Mouse (Mus musculus): ENCODE measurements around the gene Zkscan1. TPM values are rescaled to one million over a fixed set of nuclear protein-coding genes. Genes with fewer than 3 reads are reported as not detected.
"Not testable (repeated sequence)": the region's sequence is repeated elsewhere in the genome, so short reads cannot be mapped to it uniquely, and the experiment has no call there.

Gene Zkscan1
- 24.5 and 26.3 TPM in 2 replicates for polyA plus RNA-seq (2016; fragmentation: Nextera tagmentation; extraction: Ambion mirVana)

DNA sequence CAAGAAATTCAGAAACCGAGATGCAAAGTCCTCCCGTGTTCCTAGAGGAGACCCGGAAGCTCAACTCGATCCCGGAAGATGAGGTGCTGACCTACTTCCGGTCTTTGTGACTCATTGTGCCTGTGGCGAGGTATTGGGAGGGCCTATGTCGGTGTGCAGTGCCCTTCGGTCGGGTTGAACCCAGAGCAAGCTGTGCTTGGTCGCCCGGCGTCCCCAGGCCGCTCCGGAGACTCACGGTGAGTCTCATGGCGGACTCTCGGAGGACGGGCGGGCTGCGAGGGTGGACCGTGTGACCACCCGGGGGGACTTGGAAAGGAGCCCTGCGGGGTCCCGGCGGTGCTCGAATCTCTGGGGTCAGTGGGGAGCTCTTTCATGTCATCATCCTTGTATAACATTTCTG is at the start of gene Zkscan1:
Gene Zkscan1 (plus strand): TSS at position 89 of the 400 bp plus-strand sequence.
- Histone ChIP-seq H3K4me3 (peak within 1 kb of the TSS; percentile 92), H3K27me3 (ENCODE audit: insufficient read depth, poor library complexity, severe bottlenecking) (no peaks in the 10 kb centered on the region), H3K9me3 (no peaks in the 10 kb centered on the region), H3K4me1 (replicated peaks) (peaks cover 14% of the 10 kb centered on the region), H3K27ac (peak within 1 kb of the TSS; percentile 99), H3K36me3 (peaks cover 29% of the 10 kb centered on the region)
- under 1% methylated on average over 27 of the region's 27 CpGs for WGBS
- DNase-seq (ENCODE audit: low spot score): peak; percentile 88

GRCm38 (mm10) chr5:138052894-138053293 is 32.0 kb upstream of the Zkscan1 start, which contains the start of gene Smok3c:
Gene Smok3c (plus strand): TSS chr5:138053194.
- not testable (repeated sequence) for H3K9me3 ChIP-seq; H3K4me1 ChIP-seq (replicated peaks); H3K27ac ChIP-seq; H3K36me3 ChIP-seq; H3K27me3 ChIP-seq (ENCODE audit: insufficient read depth, poor library complexity, severe bottlenecking); H3K4me3 ChIP-seq; DNase-seq (ENCODE audit: low spot score)
- WGBS: no CpG with 5 or more reads among the region's 5 CpGs

DNA sequence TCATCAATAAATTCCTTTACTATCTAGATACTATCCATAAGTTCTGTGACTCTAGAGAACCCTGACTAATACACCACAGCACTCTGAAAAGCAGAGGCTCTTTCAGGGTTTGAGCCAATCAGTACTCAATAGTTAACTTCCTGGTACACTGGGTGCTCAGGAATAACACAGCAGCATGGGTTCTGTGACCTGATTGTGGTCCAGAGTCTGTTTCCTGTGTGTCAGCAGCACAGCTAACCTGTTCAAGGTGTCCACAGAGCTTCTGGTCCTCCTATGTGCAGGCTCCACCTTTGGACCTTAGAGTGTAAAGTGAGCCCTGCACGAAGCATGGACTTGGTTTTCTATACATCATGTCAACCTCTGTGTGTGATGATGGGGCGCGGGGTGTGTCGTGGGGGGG is 11.1 kb upstream of the Zkscan1 start:
- Histone ChIP-seq H3K9me3 (no peaks in the 10 kb centered on the region), H3K4me3 (no peak overlapping the region), H3K27me3 (ENCODE audit: insufficient read depth, poor library complexity, severe bottlenecking) (no peaks in the 10 kb centered on the region), H3K27ac (no peak overlapping the region), H3K4me1 (replicated peaks) (no peaks in the 10 kb centered on the region), H3K36me3 (no peaks in the 10 kb centered on the region)
- no peak for DNase-seq (ENCODE audit: low spot score)
- 90% methylated on average over 4 of the region's 4 CpGs for WGBS

DNA sequence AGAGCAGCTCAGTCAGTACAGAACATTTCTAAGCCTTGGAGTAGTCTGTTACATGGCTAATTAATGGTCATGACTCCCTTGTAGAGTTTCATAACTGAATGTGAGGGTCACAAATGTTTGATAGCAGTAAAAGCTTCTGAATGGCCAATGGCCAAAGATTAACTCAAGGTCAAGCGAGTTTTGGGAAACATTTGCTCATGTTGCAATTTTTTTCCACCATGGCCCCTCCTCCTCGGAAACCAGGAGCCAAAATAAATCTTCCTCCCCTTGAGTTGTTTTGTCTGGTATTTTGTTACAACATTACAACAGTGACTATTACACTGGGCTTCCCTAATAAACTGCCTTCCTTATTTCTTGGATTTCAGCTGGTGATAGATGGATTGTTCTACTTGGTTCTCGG is 9.2 kb upstream of the Zkscan1 start:
- WGBS: 79% methylated on average over 3 of the region's 3 CpGs

GRCm38 (mm10) chr5:138076148-138076547 is 8.7 kb upstream of the Zkscan1 start:
- no peaks in the 10 kb centered on the region for H3K36me3 ChIP-seq
- H3K27ac ChIP-seq: no peak overlapping the region
- H3K4me1 ChIP-seq (replicated peaks): no peaks in the 10 kb centered on the region
- WGBS: 55% methylated on average over 2 of the region's 2 CpGs
- H3K4me3 ChIP-seq: no peak overlapping the region
- DNase-seq (ENCODE audit: low spot score): no peak
- no peaks in the 10 kb centered on the region for H3K27me3 ChIP-seq (ENCODE audit: insufficient read depth, poor library complexity, severe bottlenecking)
- H3K9me3 ChIP-seq: no peaks in the 10 kb centered on the region

More for the DNA sequence above, 9.2 kb upstream of the Zkscan1 start:
- Histone ChIP-seq H3K9me3 (no peaks in the 10 kb centered on the region), H3K4me3 (no peak overlapping the region), H3K36me3 (no peaks in the 10 kb centered on the region), H3K27me3 (ENCODE audit: insufficient read depth, poor library complexity, severe bottlenecking) (no peaks in the 10 kb centered on the region), H3K27ac (no peak overlapping the region), H3K4me1 (replicated peaks) (no peaks in the 10 kb centered on the region)
- no peak for DNase-seq (ENCODE audit: low spot score)

- 93% methylated on average over 5 of the region's 5 CpGs for WGBS
- H3K9me3 ChIP-seq: no peaks in the 10 kb centered on the region
- no peak overlapping the region for H3K27ac ChIP-seq
- no peak for DNase-seq (ENCODE audit: low spot score)
- no peaks in the 10 kb centered on the region for H3K27me3 ChIP-seq (ENCODE audit: insufficient read depth, poor library complexity, severe bottlenecking)
- H3K36me3 ChIP-seq: no peaks in the 10 kb centered on the region
- 0 out of 2 replicates have a peak, but pooled peaks cover 4% of the 10 kb centered on the region for H3K4me1 ChIP-seq (replicated peaks)
- H3K4me3 ChIP-seq: no peak overlapping the region
Measured at GRCm38 (mm10) chr5:138080456-138080855, 4.4 kb upstream of the Zkscan1 start.

GRCm38 (mm10) chr5:138081446-138081845 is 3.4 kb upstream of the Zkscan1 start:
- DNase-seq (ENCODE audit: low spot score): no peak
- no peaks in the 10 kb centered on the region for H3K27me3 ChIP-seq (ENCODE audit: insufficient read depth, poor library complexity, severe bottlenecking)
- no peak overlapping the region for H3K4me3 ChIP-seq
- H3K4me1 ChIP-seq (replicated peaks): peaks cover 10% of the 10 kb centered on the region
- H3K9me3 ChIP-seq: no peaks in the 10 kb centered on the region
- WGBS: 85% methylated on average over 9 of the region's 9 CpGs
- H3K36me3 ChIP-seq: no peaks in the 10 kb centered on the region
- no peak overlapping the region for H3K27ac ChIP-seq

DNA sequence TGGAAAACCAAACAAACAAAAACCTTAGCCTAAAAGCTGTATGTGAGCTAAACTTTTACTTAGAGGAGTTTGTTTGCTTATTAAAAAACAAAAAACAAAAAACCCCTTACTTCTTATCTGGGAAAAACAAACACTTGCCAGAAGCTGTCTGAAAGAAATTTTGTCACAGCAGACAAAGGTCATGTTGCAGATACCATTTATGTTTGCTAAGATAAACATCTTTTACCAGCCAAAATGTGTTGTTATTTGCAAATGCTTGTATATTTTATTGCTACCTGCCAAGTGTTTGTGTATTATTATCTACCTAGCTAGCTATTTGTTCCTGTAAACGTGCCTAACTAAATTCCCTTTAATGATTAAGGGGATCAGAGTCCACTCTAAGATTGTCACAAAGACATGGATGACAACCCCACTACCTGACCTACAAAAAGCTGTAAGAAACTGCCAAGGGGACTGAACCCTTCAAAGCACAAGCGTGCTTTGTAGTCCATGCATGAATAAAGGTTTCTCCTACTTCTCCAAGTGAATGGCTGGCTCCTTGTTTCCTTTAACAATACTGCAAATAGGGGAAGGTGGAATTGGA is 1.5 kb upstream of the Zkscan1 start:
- no peaks in the 10 kb centered on the region for H3K9me3 ChIP-seq
- DNase-seq (ENCODE audit: low spot score): no peak
- peaks cover 16% of the 10 kb centered on the region for H3K36me3 ChIP-seq
- H3K4me3 ChIP-seq: no peak overlapping the region
- 64% methylated on average over 2 of the region's 2 CpGs for WGBS
- no peaks in the 10 kb centered on the region for H3K27me3 ChIP-seq (ENCODE audit: insufficient read depth, poor library complexity, severe bottlenecking)
- no peak overlapping the region for H3K27ac ChIP-seq
- peaks cover 14% of the 10 kb centered on the region for H3K4me1 ChIP-seq (replicated peaks)

DNA sequence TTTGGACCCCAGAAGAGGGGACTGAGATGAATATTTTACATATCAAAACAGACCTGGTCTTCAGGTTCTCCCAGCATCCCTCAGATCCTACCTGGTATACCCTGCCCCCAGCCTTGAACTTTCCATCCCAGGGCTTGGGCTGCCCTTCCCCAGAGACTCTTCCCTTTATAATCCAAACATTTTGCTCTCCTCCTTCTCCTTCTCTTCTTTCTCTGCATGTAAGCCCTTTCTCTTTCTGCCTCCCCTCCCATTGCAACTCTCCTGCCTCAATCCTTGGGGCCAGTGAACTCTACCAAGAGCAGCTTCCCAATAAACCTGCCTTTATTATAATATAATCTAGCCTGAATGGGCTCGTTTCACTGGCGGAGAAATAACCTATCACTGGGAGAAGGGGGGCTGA is 948 bp upstream of the Zkscan1 start:
- no peaks in the 10 kb centered on the region for H3K9me3 ChIP-seq
- DNase-seq (ENCODE audit: low spot score): no peak
- H3K36me3 ChIP-seq: peaks cover 21% of the 10 kb centered on the region
- H3K4me3 ChIP-seq: no peak overlapping the region
- H3K27me3 ChIP-seq (ENCODE audit: insufficient read depth, poor library complexity, severe bottlenecking): no peaks in the 10 kb centered on the region
- H3K27ac ChIP-seq: no peak overlapping the region
- whole genome bisulfite sequencing: 94% methylated on average over 2 of the region's 2 CpGs
- peaks cover 14% of the 10 kb centered on the region for H3K4me1 ChIP-seq (replicated peaks)

DNA sequence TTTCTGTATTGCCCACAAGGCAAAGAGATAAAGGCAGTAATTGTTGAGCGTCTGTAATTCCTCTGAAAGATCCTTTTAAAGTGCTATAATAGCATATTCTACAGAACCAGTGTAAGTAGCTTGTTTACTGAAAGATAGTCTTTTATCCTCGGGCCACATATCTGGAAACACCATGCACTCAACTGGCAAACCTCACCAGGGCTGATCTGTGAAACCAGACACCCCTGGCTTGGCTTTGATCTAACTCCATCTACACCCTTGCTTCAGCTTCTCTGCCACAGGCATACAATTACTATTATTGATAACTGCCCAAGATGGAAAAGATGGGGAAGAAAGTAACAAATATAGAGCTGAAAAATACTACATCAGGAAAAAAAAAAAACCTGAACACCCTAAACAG is 377 bp upstream of the Zkscan1 start:
- 75% methylated on average over 2 of the region's 2 CpGs for WGBS
- peak overlapping the region; percentile 99 for H3K27ac ChIP-seq

DNA sequence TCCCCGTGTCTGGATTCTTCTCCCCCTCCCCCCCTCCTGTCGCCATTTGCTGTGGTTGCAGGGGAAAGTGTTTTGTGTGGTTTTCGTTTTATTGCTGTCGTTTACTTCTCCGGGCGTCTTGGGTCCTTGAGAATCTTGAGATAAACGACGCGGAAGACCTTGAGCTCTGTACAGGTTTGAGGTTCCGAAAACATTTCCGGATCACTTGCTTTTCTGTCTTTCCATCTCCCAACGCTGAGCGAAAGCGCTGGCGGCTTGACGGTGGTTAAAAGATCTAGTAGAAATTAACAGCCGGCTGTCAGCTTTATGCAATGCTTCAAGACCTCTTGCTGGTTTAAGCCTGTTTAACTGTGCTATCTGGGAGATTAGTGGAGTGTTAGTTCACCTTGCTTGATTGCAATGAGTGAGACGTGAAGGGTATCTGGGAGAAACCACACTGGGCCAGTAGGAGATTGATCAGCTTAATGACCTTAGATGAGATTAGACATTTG is 582 bp downstream of the Zkscan1 start:
- Histone ChIP-seq H3K36me3 (peaks cover 30% of the 10 kb centered on the region), H3K4me3 (peak overlapping the region; percentile 92), H3K27me3 (ENCODE audit: insufficient read depth, poor library complexity, severe bottlenecking) (no peaks in the 10 kb centered on the region), H3K9me3 (no peaks in the 10 kb centered on the region), H3K27ac (peak overlapping the region; percentile 99), H3K4me1 (replicated peaks) (peaks cover 14% of the 10 kb centered on the region)
- under 1% methylated on average over 18 of the region's 18 CpGs for WGBS
- DNase-seq (ENCODE audit: low spot score): no peak

More for the DNA sequence above, 377 bp upstream of the Zkscan1 start:
- Histone ChIP-seq H3K27me3 (ENCODE audit: insufficient read depth, poor library complexity, severe bottlenecking) (no peaks in the 10 kb centered on the region), H3K36me3 (peaks cover 27% of the 10 kb centered on the region), H3K9me3 (no peaks in the 10 kb centered on the region), H3K4me3 (peak overlapping the region; percentile 92), H3K4me1 (replicated peaks) (peaks cover 14% of the 10 kb centered on the region)
- DNase-seq (ENCODE audit: low spot score): no peak

- Histone ChIP-seq H3K27ac (no peak overlapping the region), H3K4me1 (replicated peaks) (peaks cover 14% of the 10 kb centered on the region), H3K27me3 (ENCODE audit: insufficient read depth, poor library complexity, severe bottlenecking) (no peaks in the 10 kb centered on the region), H3K4me3 (peak overlapping the region; percentile 92; the same call in 1 of the 2 replicates), H3K36me3 (peaks cover 30% of the 10 kb centered on the region), H3K9me3 (no peaks in the 10 kb centered on the region)
- no peak for DNase-seq (ENCODE audit: low spot score)
- WGBS: 95% methylated on average over 3 of the region's 3 CpGs
Measured at GRCm38 (mm10) chr5:138086842-138087241, 2.0 kb downstream of the Zkscan1 start.

- no peak overlapping the region for H3K4me3 ChIP-seq
- no peak overlapping the region for H3K27ac ChIP-seq
- H3K27me3 ChIP-seq (ENCODE audit: insufficient read depth, poor library complexity, severe bottlenecking): no peaks in the 10 kb centered on the region
- H3K36me3 ChIP-seq: peaks cover 41% of the 10 kb centered on the region
- H3K4me1 ChIP-seq (replicated peaks): peaks cover 14% of the 10 kb centered on the region
- no peak for DNase-seq (ENCODE audit: low spot score)
- H3K9me3 ChIP-seq: no peaks in the 10 kb centered on the region
- 91% methylated on average over 3 of the region's 3 CpGs for WGBS
Measured at GRCm38 (mm10) chr5:138088366-138088765, 3.5 kb downstream of the Zkscan1 start.

Measured in hindbrain, embryonic 10.5 days (tissue).